Comparison of ENCODE assay signal across 12 mouse cellular contexts in the genomic region with DNA sequence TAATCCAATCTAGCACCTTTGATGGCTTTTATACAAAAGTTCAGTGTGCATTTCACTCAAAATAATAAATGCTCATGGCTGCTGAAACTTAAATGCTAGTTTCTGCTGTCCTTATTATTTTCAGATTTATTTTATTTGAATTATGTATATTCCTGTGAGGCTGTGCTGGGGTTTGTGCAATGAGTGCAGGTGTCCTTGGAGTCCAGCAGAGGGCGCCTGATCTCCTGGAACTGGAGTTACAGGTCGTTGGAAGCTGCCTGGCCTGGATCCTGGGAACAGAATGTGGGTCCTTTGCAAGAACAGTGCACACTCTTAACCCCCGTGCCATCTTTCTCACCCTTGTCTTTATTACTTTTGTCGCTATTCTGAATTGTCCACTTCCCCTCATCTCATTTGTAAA. TPM values are rescaled to one million over a fixed set of nuclear protein-coding genes. Genes with fewer than 3 reads are reported as not detected.
DNase-seq lines count a peak whose midpoint lies in the region; ATAC-seq and TF ChIP-seq lines count a peak whose summit lies in the region.
"Had no signal": no experiment of that assay in that cellular context is flagged by ENCODE, and none has a peak within 500 bp of the region (broad histone marks: within the 10 kb centered on the region; RNA-seq: fewer than 3 reads in every experiment).

No protein-coding gene starts in this region.

- no peak for ATAC-seq in intestine, embryonic 14.5 days (replicated peaks; ENCODE audit: low FRiP score, low TSS enrichment, low read depth)
- no peak for ATAC-seq in intestine, embryonic 16.5 days
- ATAC-seq in midbrain, embryonic 11.5 days (ENCODE audit: low FRiP score), result no peak
- no peak for ATAC-seq in midbrain, embryonic 16.5 days
- no peak for ATAC-seq in stomach, postnatal 0 days (ENCODE audit: low FRiP score, low TSS enrichment)

- 0 out of 2 replicates have a peak, but pooled peaks cover 7% of the 10 kb centered on the region for H3K36me3 ChIP-seq in intestine, embryonic 14.5 days (ENCODE audit: control insufficient read depth, insufficient read depth, low read length)
- H3K36me3 ChIP-seq in intestine, embryonic 16.5 days (ENCODE audit: control insufficient read depth, insufficient read depth, low read length), result 0 out of 2 replicates have a peak, but pooled peaks cover 3% of the 10 kb centered on the region
- no peaks in the 10 kb centered on the region for H3K36me3 ChIP-seq in midbrain, embryonic 11.5 days (ENCODE audit: control insufficient read depth, insufficient read depth, low read length)
- no peaks in the 10 kb centered on the region for H3K36me3 ChIP-seq in midbrain, embryonic 16.5 days (ENCODE audit: control insufficient read depth, insufficient read depth, low read length)
- H3K36me3 ChIP-seq in stomach, postnatal 0 days (ENCODE audit: control insufficient read depth, insufficient read depth, low read length), result no peaks in the 10 kb centered on the region

- WGBS in intestine, embryonic 14.5 days, result 91% methylated on average over 4 of the region's 4 CpGs
- 92% methylated on average over 4 of the region's 4 CpGs for WGBS in intestine, embryonic 16.5 days
- WGBS in midbrain, embryonic 11.5 days, result 86% methylated on average over 4 of the region's 4 CpGs
- 95% methylated on average over 4 of the region's 4 CpGs for WGBS in midbrain, embryonic 16.5 days
- WGBS in stomach, postnatal 0 days, result 86% methylated on average over 4 of the region's 4 CpGs

- no peak overlapping the region for H3K9ac ChIP-seq in intestine, embryonic 14.5 days (ENCODE audit: low read length)
- no peak overlapping the region for H3K9ac ChIP-seq in intestine, embryonic 16.5 days (ENCODE audit: low read depth, low read length)
- H3K9ac ChIP-seq in midbrain, embryonic 11.5 days (ENCODE audit: low read length), result no peak overlapping the region
- no peak overlapping the region for H3K9ac ChIP-seq in midbrain, embryonic 16.5 days (ENCODE audit: low read depth, low read length)
- no peak overlapping the region for H3K9ac ChIP-seq in stomach, postnatal 0 days (ENCODE audit: low read length)
- H3K9ac ChIP-seq: embryonic facial prominence, embryonic 15.5 days; hindbrain, embryonic 13.5 days had no signal

- no peak overlapping the region for H3K27ac ChIP-seq in intestine, embryonic 14.5 days (ENCODE audit: low read depth)
- no peak overlapping the region for H3K27ac ChIP-seq in intestine, embryonic 16.5 days (ENCODE audit: low read length)
- H3K27ac ChIP-seq in midbrain, embryonic 11.5 days (ENCODE audit: low read depth, low read length), result no peak overlapping the region
- H3K27ac ChIP-seq in midbrain, embryonic 16.5 days (ENCODE audit: low read length), result no peak overlapping the region
- H3K27ac ChIP-seq in stomach, postnatal 0 days (replicated peaks), result no peak overlapping the region
- H3K27ac ChIP-seq: embryonic facial prominence, embryonic 15.5 days; hindbrain, embryonic 13.5 days had no signal

- H3K4me2 ChIP-seq in intestine, embryonic 14.5 days (ENCODE audit: low read length), result no peak overlapping the region
- no peak overlapping the region for H3K4me2 ChIP-seq in intestine, embryonic 16.5 days (ENCODE audit: low read depth, low read length)
- H3K4me2 ChIP-seq in midbrain, embryonic 11.5 days, result no peak overlapping the region
- H3K4me2 ChIP-seq in midbrain, embryonic 16.5 days (ENCODE audit: low read length), result no peak overlapping the region
- no peak overlapping the region for H3K4me2 ChIP-seq in stomach, postnatal 0 days (replicated peaks; ENCODE audit: low read depth)
- H3K4me2 ChIP-seq: embryonic facial prominence, embryonic 15.5 days; hindbrain, embryonic 13.5 days had no signal

- peak; percentile 48; the same call in 1 of the 2 replicates for TF ChIP-seq CTCF in stomach, postnatal 0 days (IDR thresholded peaks at IDR 0.05; ENCODE audit: low read depth)

- no peak overlapping the region for H3K4me3 ChIP-seq in intestine, embryonic 14.5 days (ENCODE audit: low read depth, low read length)
- H3K4me3 ChIP-seq in intestine, embryonic 16.5 days (ENCODE audit: low read length), result no peak overlapping the region
- H3K4me3 ChIP-seq in midbrain, embryonic 11.5 days (ENCODE audit: low read depth, low read length), result no peak overlapping the region
- no peak overlapping the region for H3K4me3 ChIP-seq in midbrain, embryonic 16.5 days (ENCODE audit: low read depth, low read length)
- H3K4me3 ChIP-seq in stomach, postnatal 0 days (ENCODE audit: low read depth, low read length), result no peak overlapping the region
- H3K4me3 ChIP-seq: embryonic facial prominence, embryonic 15.5 days; hindbrain, embryonic 13.5 days had no signal

- H3K9me3 ChIP-seq in intestine, embryonic 14.5 days (ENCODE audit: control insufficient read depth, low read length), result no peaks in the 10 kb centered on the region
- H3K9me3 ChIP-seq in intestine, embryonic 16.5 days (ENCODE audit: control insufficient read depth, low read length), result no peaks in the 10 kb centered on the region
- H3K9me3 ChIP-seq in midbrain, embryonic 11.5 days (ENCODE audit: control insufficient read depth, low read length), result no peaks in the 10 kb centered on the region
- H3K9me3 ChIP-seq in midbrain, embryonic 16.5 days (replicated peaks; ENCODE audit: control insufficient read depth, low read length, poor library complexity, severe bottlenecking), result no peaks in the 10 kb centered on the region
- no peaks in the 10 kb centered on the region for H3K9me3 ChIP-seq in stomach, postnatal 0 days (ENCODE audit: control insufficient read depth, low read length)

- peak; percentile 41 for DNase-seq in intestine, embryonic 14.5 days (ENCODE audit: low spot score)
- peak; percentile 47 for DNase-seq in midbrain, embryonic 11.5 days (ENCODE audit: low spot score, missing footprints)
- DNase-seq in R1 (ENCODE audit: low read depth, low spot score), result peak; percentile 79
- DNase-seq in stomach, postnatal 0 days (ENCODE audit: low spot score), result no peak
- DNase-seq in adrenal gland, postnatal 10 days, result no peak
- DNase-seq: cerebellum, postnatal 25 days; kidney, postnatal 4 days; thymus, adult 18-20 months had no signal

- H3K27me3 ChIP-seq in intestine, embryonic 14.5 days (replicated peaks; ENCODE audit: control insufficient read depth, insufficient read depth, low read length), result no peaks in the 10 kb centered on the region
- H3K27me3 ChIP-seq in intestine, embryonic 16.5 days (replicated peaks; ENCODE audit: control insufficient read depth, insufficient read depth, low read length), result peaks cover 8% of the 10 kb centered on the region; the same call in 1 of the 2 replicates
- peaks cover 7% of the 10 kb centered on the region for H3K27me3 ChIP-seq in midbrain, embryonic 11.5 days (ENCODE audit: control insufficient read depth, insufficient read depth, low read length)
- peaks cover 7% of the 10 kb centered on the region for H3K27me3 ChIP-seq in midbrain, embryonic 16.5 days (ENCODE audit: control insufficient read depth, insufficient read depth, low read depth, low read length)
- 0 out of 2 replicates have a peak, but pooled peaks cover 3% of the 10 kb centered on the region for H3K27me3 ChIP-seq in stomach, postnatal 0 days (ENCODE audit: control insufficient read depth, insufficient read depth, low read length)
- H3K27me3 ChIP-seq: embryonic facial prominence, embryonic 15.5 days had no signal

- peaks cover 2% of the 10 kb centered on the region; the same call in 1 of the 2 replicates for H3K4me1 ChIP-seq in intestine, embryonic 14.5 days (replicated peaks; ENCODE audit: control insufficient read depth, insufficient read depth, low read length)
- no peaks in the 10 kb centered on the region for H3K4me1 ChIP-seq in intestine, embryonic 16.5 days (ENCODE audit: control insufficient read depth, insufficient read depth, low read length)
- peaks cover 2% of the 10 kb centered on the region; the same call in 1 of the 2 replicates for H3K4me1 ChIP-seq in midbrain, embryonic 11.5 days (ENCODE audit: control insufficient read depth, insufficient read depth, low read length)
- peaks cover 7% of the 10 kb centered on the region for H3K4me1 ChIP-seq in midbrain, embryonic 16.5 days (ENCODE audit: control insufficient read depth, insufficient read depth, low read length)
- no peaks in the 10 kb centered on the region; the same call in 1 of the 2 replicates for H3K4me1 ChIP-seq in stomach, postnatal 0 days (replicated peaks; ENCODE audit: control insufficient read depth, insufficient read depth)

- TF ChIP-seq EP300 in stomach, postnatal 0 days (optimal IDR thresholded peaks at IDR 0.05), result no peak

RNA-seq across cellular contexts. Expression of a gene that starts 6.3 kb away (rescaled TPM):
- 17.3 and 19.2 TPM in 2 replicates for polyA plus RNA-seq in intestine, embryonic 14.5 days (2014; fragmentation: Nextera tagmentation; extraction: Ambion mirVana)
- polyA plus RNA-seq in intestine, embryonic 16.5 days (2015; fragmentation: Nextera tagmentation; extraction: Ambion mirVana), result 13.1 and 13.4 TPM in 2 replicates
- 6.1 and 6.3 TPM in 2 replicates for polyA plus RNA-seq in midbrain, embryonic 11.5 days (2014; fragmentation: Nextera tagmentation; extraction: Ambion mirVana)
- polyA plus RNA-seq in midbrain, embryonic 16.5 days (2015; fragmentation: Nextera tagmentation; extraction: Ambion mirVana), result 8.6 and 12.9 TPM in 2 replicates
- polyA plus RNA-seq in stomach, postnatal 0 days (2015; fragmentation: Nextera tagmentation; extraction: Ambion mirVana), result 28.3 and 31.1 TPM in 2 replicates
- total RNA-seq in adrenal gland, postnatal 10 days (2021), result 1 to 10 TPM; 7.8 to 9.5 TPM

RNA-seq across cellular contexts. Expression of a gene that starts 33.7 kb away (rescaled TPM):
- 9.7 and 10.4 TPM in 2 replicates for polyA plus RNA-seq in intestine, embryonic 14.5 days (2014; fragmentation: Nextera tagmentation; extraction: Ambion mirVana)
- 24.5 and 25.4 TPM in 2 replicates for polyA plus RNA-seq in intestine, embryonic 16.5 days (2015; fragmentation: Nextera tagmentation; extraction: Ambion mirVana)
- polyA plus RNA-seq in midbrain, embryonic 11.5 days (2014; fragmentation: Nextera tagmentation; extraction: Ambion mirVana), result 7.7 and 8.3 TPM in 2 replicates
- 0.87 and 0.88 TPM in 2 replicates for polyA plus RNA-seq in midbrain, embryonic 16.5 days (2015; fragmentation: Nextera tagmentation; extraction: Ambion mirVana)
- 7.6 and 8.0 TPM in 2 replicates for polyA plus RNA-seq in stomach, postnatal 0 days (2015; fragmentation: Nextera tagmentation; extraction: Ambion mirVana)
- total RNA-seq in adrenal gland, postnatal 10 days (2021), result 10 to 100 TPM; 11.7 to 11.9 TPM

Comparison
In these comparisons a context has a peak if more than half of its experiments do, and no peak if none do; other contexts are left out.
1. DNase-seq: peak in intestine, embryonic 14.5 days (single experiment), midbrain, embryonic 11.5 days (single experiment) and R1 (single experiment); none in stomach, postnatal 0 days (single experiment) and adrenal gland, postnatal 10 days (single experiment).